Mouse (Mus musculus) embryonic stem cell, embryonic (primary cell): Measurements from ENCODE around the gene Aldh3a1.
"Not testable (repeated sequence)": the region's sequence is repeated elsewhere in the genome, so short reads cannot be mapped to it uniquely, and the experiment has no call there.

ENCODE experiments used
- CTCF ChIA-PET, 4 experiments: fragments of 300-600 bp in 2 of 4; fragments of 350-600 bp in 2 of 4; sonication (Branson Sonifier 250); formaldehyde crosslinking; loops; one replicate each; lab custom pipeline; 2022; ENCODE audit warnings: inconsistent platforms in 2 of 4; lab: Charles Lee
- POLR2A ChIA-PET, 4 experiments: fragments of 300-600 bp in 2 of 4; fragments of 350-600 bp in 2 of 4; sonication (Branson Sonifier 250); formaldehyde crosslinking; loops; one replicate each; lab custom pipeline; 2022; ENCODE audit warnings: antibody characterized with exemption in 4 of 4, inconsistent platforms in 1 of 4; lab: Charles Lee

The Aldh3a1 gene

GRCm38 (mm10) chr11:61207487-61208246 is at the start of gene Aldh3a1:
Gene Aldh3a1 (plus strand): TSS chr11:61207537.
- CTCF ChIA-PET = no interaction called here
- POLR2A ChIA-PET = no interaction called here

GRCm38 (mm10) chr11:61158141-61158540 is 49.2 kb upstream of the Aldh3a1 start:
- CTCF ChIA-PET = no interaction called here
- POLR2A ChIA-PET = interaction anchor here in 1 of 4 experiments (1.2 to 1.6 kb wide), 2 partner anchors 11 to 20 kb away, joined by 3 read pairs; no protein-coding TSS in a partner anchor

- ChIA-PET POLR2A (interaction anchor here in 2 of 4 experiments (1.0 to 1.3 kb wide), 2 partner anchors 15 to 58 kb away, joined by 3 to 4 read pairs; partner anchors contain the start of gene Usp22 (in 1 of the 2)), CTCF (no interaction called here)
Observed at GRCm38 (mm10) chr11:61159796-61160732, 47.3 kb upstream of the Aldh3a1 start.

- ChIA-PET CTCF (interaction anchor here in 1 of 4 experiments (0.6 kb wide), 1 partner anchor 14 kb away, joined by 3 read pairs; no protein-coding TSS in a partner anchor), POLR2A (interaction anchor here in 1 of 4 experiments (3.7 kb wide), 1 partner anchor 14 kb away, joined by 14 read pairs; the partner anchor contains the start of gene Usp22)
Observed at GRCm38 (mm10) chr11:61161121-61161520, 46.2 kb upstream of the Aldh3a1 start.

DNA sequence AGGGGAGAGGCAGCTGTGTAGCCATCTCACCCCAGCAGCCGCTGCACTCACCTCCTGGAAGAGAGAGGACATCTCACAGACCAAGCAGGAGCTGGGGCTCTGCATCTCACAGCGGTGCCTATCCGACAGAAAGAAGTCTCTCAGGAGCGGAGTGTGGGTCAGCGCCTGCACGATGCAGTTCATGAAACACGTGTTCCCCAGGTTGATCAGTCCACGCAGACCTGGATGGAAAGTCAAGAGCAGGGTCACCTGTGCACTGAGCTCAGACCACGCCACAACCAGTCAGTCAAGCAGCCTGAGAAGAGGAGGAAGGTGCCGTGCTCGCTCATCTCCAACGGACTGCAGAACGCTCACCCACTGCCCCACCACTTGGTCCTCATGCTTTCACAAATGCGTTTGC is 44.6 kb upstream of the Aldh3a1 start:
- ChIA-PET POLR2A (interaction anchor here in 2 of 4 experiments (0.7 to 3.7 kb wide), 4 partner anchors 8 to 14 kb away, joined by 3 to 14 read pairs (median 3); partner anchors contain the start of gene Usp22 (in 1 of the 2)), CTCF (interaction anchor here in 1 of 4 experiments (1.2 kb wide), 1 partner anchor 17 kb away, joined by 3 read pairs; no protein-coding TSS in a partner anchor)

DNA sequence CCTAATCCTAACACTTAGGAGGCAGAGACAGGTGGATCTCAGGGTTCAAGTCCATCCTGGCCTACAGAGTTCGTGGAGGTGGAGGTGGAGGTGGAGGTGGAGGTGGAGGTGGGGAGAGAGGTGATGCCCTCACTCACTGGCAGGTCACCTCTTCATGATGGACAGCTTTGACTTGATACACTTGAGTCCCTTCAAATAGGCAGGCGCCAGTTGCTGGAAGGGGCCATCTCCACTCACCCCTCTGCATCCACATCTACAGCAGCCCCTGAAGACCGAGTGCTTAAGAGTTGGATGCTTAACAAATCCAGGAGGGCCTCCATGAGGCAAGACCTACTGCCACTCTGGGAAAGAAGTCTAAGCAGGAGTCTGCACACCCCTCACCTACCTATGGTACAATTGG is 44.0 kb upstream of the Aldh3a1 start:
- CTCF ChIA-PET = no interaction called here

DNA sequence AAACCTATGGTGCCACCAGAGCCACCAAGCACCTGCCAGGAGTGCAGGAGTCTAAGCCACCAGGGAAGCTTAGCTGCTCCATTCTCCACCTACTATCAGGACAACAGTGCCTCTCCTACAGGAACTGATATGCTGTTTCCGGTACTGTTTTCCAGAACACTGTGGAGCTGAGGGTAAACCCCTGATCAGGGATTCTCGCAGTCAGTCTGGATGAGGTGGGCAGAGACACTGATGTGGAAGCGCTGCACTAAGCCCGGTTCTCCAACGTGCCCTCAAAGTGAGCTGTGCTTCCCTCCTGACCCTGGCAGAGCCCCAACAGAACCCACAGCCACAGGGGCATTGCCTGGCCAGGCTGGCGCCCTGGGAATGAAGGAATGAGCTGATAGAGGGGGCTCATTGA is 43.0 kb upstream of the Aldh3a1 start:
- CTCF ChIA-PET = interaction anchor here in 1 of 4 experiments (0.6 kb wide), 1 partner anchor 18 kb away, joined by 3 read pairs; no protein-coding TSS in a partner anchor

More for the DNA sequence above, 44.0 kb upstream of the Aldh3a1 start:
- POLR2A ChIA-PET = interaction anchor here in 3 of 4 experiments (0.7 to 3.7 kb wide), 3 partner anchors 11 to 149 kb away, joined by 3 to 14 read pairs (median 3); partner anchors contain the start of gene Usp22 (in 1 of the 3)

DNA sequence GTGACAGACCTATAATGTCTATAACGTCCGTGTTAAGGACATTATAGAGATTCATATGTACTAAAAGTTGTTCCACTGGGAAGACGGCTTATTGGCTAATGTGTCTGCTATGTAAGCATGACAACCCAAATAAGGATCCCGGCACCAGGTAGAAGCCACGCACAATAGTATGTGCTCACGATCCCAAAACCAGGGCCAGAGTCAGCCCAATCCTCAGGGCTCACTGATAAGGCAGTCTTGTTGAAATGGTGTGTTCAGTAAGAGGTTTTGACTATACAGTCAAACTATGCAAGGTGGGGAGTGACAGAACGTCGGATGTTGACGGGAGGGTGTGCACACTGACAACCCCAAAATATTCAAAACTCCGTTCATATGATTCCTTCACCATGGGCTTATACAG is 42.5 kb upstream of the Aldh3a1 start:
- CTCF ChIA-PET = no interaction called here
- POLR2A ChIA-PET = interaction anchor here in 2 of 4 experiments (0.6 to 3.7 kb wide), 3 partner anchors 10 to 62 kb away, joined by 3 to 14 read pairs (median 5); partner anchors contain the start of gene Usp22 (in 2 of the 2)

More for the DNA sequence above, 43.0 kb upstream of the Aldh3a1 start:
- POLR2A ChIA-PET = interaction anchor here in 2 of 4 experiments (0.6 to 3.7 kb wide), 3 partner anchors 10 to 62 kb away, joined by 3 to 14 read pairs (median 5); partner anchors contain the start of gene Usp22 (in 2 of the 2)

GRCm38 (mm10) chr11:61170184-61170583 is 37.2 kb upstream of the Aldh3a1 start:
- CTCF ChIA-PET = no interaction called here
- POLR2A ChIA-PET = interaction anchor here in 2 of 4 experiments (0.9 to 1.5 kb wide), 6 partner anchors 8 to 173 kb away, joined by 3 to 4 read pairs (median 3); partner anchors contain the start of gene Slc47a2 (in 1 of the 2)

- CTCF ChIA-PET = not testable (repeated sequence)
- POLR2A ChIA-PET = interaction anchor here in 3 of 4 experiments (0.6 to 2.4 kb wide), 8 partner anchors 10 to 234 kb away, joined by 3 to 14 read pairs (median 4); no protein-coding TSS in a partner anchor
Observed at GRCm38 (mm10) chr11:61173477-61173876, 33.9 kb upstream of the Aldh3a1 start.

DNA sequence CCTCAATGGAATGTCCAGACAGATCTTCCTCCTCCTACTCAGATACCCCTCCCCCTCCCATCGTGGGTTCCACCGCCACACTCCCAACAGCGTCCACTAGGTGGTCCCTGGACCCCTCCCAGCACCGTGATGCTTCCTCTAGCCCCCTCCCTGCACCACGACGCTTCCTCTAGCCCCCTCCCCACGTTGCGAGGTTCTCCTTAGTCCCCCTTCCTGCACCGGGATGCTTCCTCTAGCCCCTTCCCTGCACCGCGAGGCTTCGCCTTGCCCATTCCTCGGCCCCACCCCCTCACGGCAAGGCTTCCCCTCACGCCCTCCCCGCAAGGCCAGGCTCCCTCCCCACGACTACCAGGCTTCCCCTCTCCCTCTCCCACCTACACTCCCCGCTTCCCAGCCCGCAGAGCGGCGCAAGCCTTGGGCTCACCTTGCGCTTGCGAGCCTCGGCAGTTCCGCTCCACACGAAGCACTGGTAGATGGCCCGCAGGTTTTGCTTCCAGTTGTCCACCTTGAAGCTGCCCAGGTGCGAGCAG is 33.0 kb upstream of the Aldh3a1 start:
- ChIA-PET POLR2A (interaction anchor here (0.6 to 2.4 kb wide), 71 partner anchors 8 to 1377 kb away, joined by 3 to 17 read pairs (median 4); partner anchors contain the start of genes Aldh3a2 (in 3 of the 4), Epn2 (in 1 of the 4), Fam83g (in 1 of the 4) and Mapk7 (in 1 of the 4)), CTCF (interaction anchor here in 1 of 4 experiments (1.0 to 1.6 kb wide), 5 partner anchors 19 to 234 kb away, joined by 5 to 9 read pairs (median 7); partner anchors contain the start of gene Slc47a2)

DNA sequence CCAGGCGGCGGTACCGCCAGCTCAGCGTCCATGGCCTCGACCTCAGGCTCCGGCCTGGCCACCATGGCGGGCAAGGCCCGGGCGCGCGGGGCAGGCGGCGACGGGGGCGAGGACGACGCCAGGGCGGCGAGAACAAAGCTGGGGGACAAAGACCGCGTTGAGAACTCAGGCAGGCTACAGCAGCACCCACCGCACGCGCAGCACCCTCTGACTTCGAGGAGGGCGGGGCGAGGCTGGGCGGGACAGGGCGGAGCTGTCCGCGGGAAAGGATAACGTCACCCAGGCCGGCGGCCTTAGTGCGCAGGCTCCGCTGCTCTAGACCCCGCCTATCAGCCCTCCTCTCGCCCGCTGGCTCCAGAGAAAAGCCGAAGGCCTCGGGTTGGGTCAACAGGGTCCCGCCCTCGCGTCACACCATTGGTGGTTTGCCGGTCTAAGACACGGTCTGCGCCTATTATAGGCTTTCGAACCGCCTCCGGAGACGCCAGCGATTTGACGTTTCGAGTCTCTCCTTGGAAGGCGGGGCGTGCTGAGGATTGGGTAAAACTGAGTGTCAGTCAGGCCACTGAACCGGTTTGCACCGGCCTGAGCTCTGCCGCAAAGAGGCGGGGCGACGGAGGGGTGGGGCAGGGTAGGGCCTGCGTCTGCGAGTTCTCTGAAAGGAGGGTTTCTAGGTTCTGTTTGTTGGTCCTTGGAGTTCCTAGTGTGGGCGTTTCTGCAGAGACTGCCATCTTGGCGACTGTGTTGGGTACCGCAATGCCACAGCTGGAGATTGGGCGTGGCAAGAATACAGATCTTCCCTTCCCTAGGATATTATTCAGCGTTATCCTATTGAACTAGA is 32.3 kb upstream of the Aldh3a1 start, which contains the start of gene Usp22:
Usp22 (minus strand) TSS at position 235 of the 838 bp plus-strand sequence.
- POLR2A ChIA-PET = interaction anchor here (0.5 to 2.4 kb wide), 107 partner anchors 9 to 1376 kb away, joined by 3 to 17 read pairs (median 4); partner anchors contain the start of genes Aldh3a2 (in 3 of the 4), Epn2 (in 2 of the 4), Slc47a2 (in 2 of the 4) and Fam83g (in 1 of the 4)
- CTCF ChIA-PET = interaction anchor here in 3 of 4 experiments (0.5 to 1.6 kb wide), 12 partner anchors 18 to 1105 kb away, joined by 3 to 10 read pairs (median 4); partner anchors contain the start of gene Slc47a2 (in 1 of the 3)

DNA sequence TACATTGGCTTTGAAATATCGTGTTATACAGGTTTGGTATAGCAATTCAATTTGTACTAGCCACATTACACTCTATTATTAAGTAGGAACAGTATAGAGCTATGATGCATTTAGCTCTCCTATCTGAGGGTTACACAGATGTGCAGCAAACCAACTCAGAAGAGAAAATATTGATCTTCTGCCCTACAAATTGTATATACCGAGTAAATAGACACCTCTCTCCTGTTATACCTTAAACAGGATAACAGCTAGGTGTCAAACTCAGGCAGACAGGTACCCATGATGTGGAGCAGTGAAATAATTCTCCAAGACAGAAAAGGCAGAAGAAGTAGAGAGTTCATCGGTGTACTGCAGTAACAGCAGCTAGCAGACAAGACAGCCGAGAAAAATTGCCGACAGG is 31.6 kb upstream of the Aldh3a1 start:
- POLR2A ChIA-PET = interaction anchor here in 3 of 4 experiments (0.5 to 2.4 kb wide), 61 partner anchors 9 to 639 kb away, joined by 3 to 17 read pairs (median 4); partner anchors contain the start of genes Aldh3a2 (in 2 of the 3), Epn2 (in 1 of the 3), Mapk7 (in 1 of the 3) and Natd1 (in 1 of the 3)
- CTCF ChIA-PET = interaction anchor here in 2 of 4 experiments (1.0 to 1.6 kb wide), 5 partner anchors 18 to 167 kb away, joined by 3 to 9 read pairs (median 6); partner anchors contain the start of gene Slc47a2 (in 1 of the 2)

- POLR2A ChIA-PET = interaction anchor here in 3 of 4 experiments (0.5 to 2.4 kb wide), 9 partner anchors 40 to 444 kb away, joined by 3 to 17 read pairs (median 4); partner anchors contain the start of gene Mapk7 (in 1 of the 3)
- CTCF ChIA-PET = no interaction called here
Observed at GRCm38 (mm10) chr11:61176321-61176720, 31.0 kb upstream of the Aldh3a1 start.

- ChIA-PET CTCF (no interaction called here), POLR2A (no interaction called here)
Observed at GRCm38 (mm10) chr11:61180361-61180760, 27.0 kb upstream of the Aldh3a1 start.

DNA sequence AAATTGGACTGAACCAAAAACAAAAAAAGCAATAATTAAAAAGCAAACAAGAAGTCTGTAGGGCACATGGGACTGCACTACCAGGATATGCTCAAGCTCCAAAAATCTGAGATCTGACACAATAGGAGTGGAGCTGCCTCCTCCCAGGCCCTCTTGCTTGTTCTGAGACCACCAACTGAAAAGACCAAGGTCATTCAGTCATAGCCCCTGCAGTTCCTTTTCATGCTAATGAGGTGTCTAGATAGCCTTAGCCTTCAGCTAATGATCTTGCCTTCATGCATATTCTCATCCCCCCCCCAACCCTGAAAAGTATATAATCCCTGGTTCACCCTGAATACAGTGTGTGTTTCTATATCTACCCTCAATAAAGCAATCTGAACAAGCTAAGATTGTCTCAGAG is 25.7 kb upstream of the Aldh3a1 start:
- ChIA-PET CTCF (interaction anchor here in 1 of 4 experiments (1.0 kb wide), 1 partner anchor 236 kb away, joined by 4 read pairs; no protein-coding TSS in a partner anchor), POLR2A (interaction anchor here in 1 of 4 experiments (0.6 to 1.2 kb wide), 2 partner anchors 10 to 14 kb away, joined by 3 read pairs; no protein-coding TSS in a partner anchor)
